Mouse (Mus musculus) erythroblast, embryonic 14.5 days (primary cell): Measurements from ENCODE around the gene Dok5. TPM values are rescaled to one million over a fixed set of nuclear protein-coding genes. Genes with fewer than 3 reads are reported as not detected.

Experiments used
- H3K27me3 ChIP-seq: 2 replicates; pipeline ENCODE4 v1.6.1; 2012; ENCODE audit warnings: inconsistent platforms; ENCODE audit not compliant: control insufficient read depth
- H3K36me3 ChIP-seq: 2 replicates; pipeline ENCODE4 v1.6.1; 2012; ENCODE audit warnings: mild to moderate bottlenecking, inconsistent platforms; ENCODE audit not compliant: control insufficient read depth
- H3K4me1 ChIP-seq: 2 replicates; pipeline ENCODE4 v1.6.1; 2012; ENCODE audit warnings: inconsistent platforms; ENCODE audit not compliant: control insufficient read depth
- H3K4me3 ChIP-seq: replicated peaks from 2 replicates; pipeline ENCODE3; 2012; ENCODE audit warnings: moderate library complexity, mild to moderate bottlenecking, inconsistent platforms
- H3K9me3 ChIP-seq: 2 replicates; pipeline ENCODE4 v1.6.1; 2012; ENCODE audit warnings: low read length, inconsistent platforms, mixed read lengths; ENCODE audit not compliant: control insufficient read depth
- GATA1 ChIP-seq: IDR thresholded peaks from 2 replicates; pipeline ENCODE4 v1.6.1; 2012; ENCODE audit warnings: low read length, inconsistent platforms, mixed read lengths
- TAL1 ChIP-seq: IDR thresholded peaks from 3 replicates; pipeline ENCODE4 v1.6.1; 2012; ENCODE audit warnings: low read length, inconsistent platforms, mixed read lengths
- polyA plus RNA-seq: library from polyadenylated mRNA; stranded (reverse); fragments of >175 nt; gene quantifications from 2 replicates; pipeline ENCODE4 v1.2.3, GENCODE M21; 2012

The Dok5 gene
- polyA plus RNA-seq, 1 experiment: not detected

- H3K9me3 ChIP-seq: peaks cover 64% of the 10 kb centered on the region
Observed at GRCm38 (mm10) chr2:170808259-170808789, 76.7 kb downstream of the Dok5 start.

GRCm38 (mm10) chr2:170811356-170811755 lies 79.7 kb downstream of the Dok5 start:
- H3K36me3 ChIP-seq: no peaks in the 10 kb centered on the region
- peaks cover 70% of the 10 kb centered on the region for H3K9me3 ChIP-seq

More at GRCm38 (mm10) chr2:170808259-170808789, 76.7 kb downstream of the Dok5 start:
- TF ChIP-seq GATA1 (no peak), TAL1 (no peak)
- no peaks in the 10 kb centered on the region for H3K36me3 ChIP-seq
- no peaks in the 10 kb centered on the region for H3K4me1 ChIP-seq
- H3K4me3 ChIP-seq: no peak overlapping the region
- H3K27me3 ChIP-seq: no peaks in the 10 kb centered on the region

GRCm38 (mm10) chr2:170816302-170816701 lies 84.7 kb downstream of the Dok5 start:
- Histone ChIP-seq H3K36me3 (no peaks in the 10 kb centered on the region), H3K4me1 (no peaks in the 10 kb centered on the region), H3K4me3 (no peak overlapping the region), H3K27me3 (no peaks in the 10 kb centered on the region), H3K9me3 (peaks cover 68% of the 10 kb centered on the region)
- TF ChIP-seq TAL1 (no peak), GATA1 (no peak)

More at GRCm38 (mm10) chr2:170811356-170811755, 79.7 kb downstream of the Dok5 start:
- Histone ChIP-seq H3K4me1 (no peaks in the 10 kb centered on the region), H3K27me3 (no peaks in the 10 kb centered on the region), H3K4me3 (no peak overlapping the region)
- TF ChIP-seq GATA1: no peak
- no peak for TF ChIP-seq TAL1

- Histone ChIP-seq H3K4me1 (no peaks in the 10 kb centered on the region), H3K4me3 (no peak overlapping the region), H3K9me3 (peaks cover 59% of the 10 kb centered on the region), H3K36me3 (no peaks in the 10 kb centered on the region), H3K27me3 (no peaks in the 10 kb centered on the region)
- TF ChIP-seq GATA1 (no peak), TAL1 (no peak)
Observed at GRCm38 (mm10) chr2:170817112-170817703, 85.6 kb downstream of the Dok5 start.

- Histone ChIP-seq H3K36me3 (no peaks in the 10 kb centered on the region), H3K4me3 (no peak overlapping the region), H3K4me1 (no peaks in the 10 kb centered on the region), H3K27me3 (no peaks in the 10 kb centered on the region), H3K9me3 (peaks cover 68% of the 10 kb centered on the region)
- no peak for TF ChIP-seq GATA1
- no peak for TF ChIP-seq TAL1
Observed at GRCm38 (mm10) chr2:170826821-170827441, 95.3 kb downstream of the Dok5 start.

GRCm38 (mm10) chr2:170828757-170829156 lies 97.2 kb downstream of the Dok5 start:
- TF ChIP-seq GATA1 (no peak), TAL1 (no peak)
- H3K4me1 ChIP-seq: no peaks in the 10 kb centered on the region
- no peak overlapping the region for H3K4me3 ChIP-seq
- no peaks in the 10 kb centered on the region for H3K27me3 ChIP-seq
- H3K9me3 ChIP-seq: peaks cover 70% of the 10 kb centered on the region
- H3K36me3 ChIP-seq: no peaks in the 10 kb centered on the region

GRCm38 (mm10) chr2:170829191-170829611 lies 97.6 kb downstream of the Dok5 start:
- Histone ChIP-seq H3K9me3 (peaks cover 67% of the 10 kb centered on the region), H3K4me1 (no peaks in the 10 kb centered on the region), H3K27me3 (no peaks in the 10 kb centered on the region), H3K4me3 (no peak overlapping the region), H3K36me3 (no peaks in the 10 kb centered on the region)
- TF ChIP-seq TAL1: no peak
- no peak for TF ChIP-seq GATA1

- H3K27me3 ChIP-seq: no peaks in the 10 kb centered on the region
- no peak for TF ChIP-seq TAL1
- no peak for TF ChIP-seq GATA1
- H3K36me3 ChIP-seq: no peaks in the 10 kb centered on the region
- H3K4me3 ChIP-seq: no peak overlapping the region
- H3K4me1 ChIP-seq: no peaks in the 10 kb centered on the region
- peaks cover 68% of the 10 kb centered on the region for H3K9me3 ChIP-seq
Observed at GRCm38 (mm10) chr2:170829988-170830387, 98.4 kb downstream of the Dok5 start.

GRCm38 (mm10) chr2:170836862-170837261 lies 105.3 kb downstream of the Dok5 start:
- Histone ChIP-seq H3K4me1 (no peaks in the 10 kb centered on the region), H3K27me3 (no peaks in the 10 kb centered on the region), H3K9me3 (peaks cover 59% of the 10 kb centered on the region), H3K4me3 (no peak overlapping the region), H3K36me3 (no peaks in the 10 kb centered on the region)
- TF ChIP-seq GATA1: no peak

- no peaks in the 10 kb centered on the region for H3K27me3 ChIP-seq
- H3K36me3 ChIP-seq: no peaks in the 10 kb centered on the region
- no peak for TF ChIP-seq GATA1
- no peak for TF ChIP-seq TAL1
- H3K4me1 ChIP-seq: no peaks in the 10 kb centered on the region
- H3K4me3 ChIP-seq: no peak overlapping the region
- H3K9me3 ChIP-seq: peaks cover 63% of the 10 kb centered on the region
Observed at GRCm38 (mm10) chr2:170837363-170837762, 105.8 kb downstream of the Dok5 start.
